10 mouse cellular contexts compared by ENCODE assay signal in genomic region chr13:92244731-92245130, GRCm38 (mm10).
"Had no signal": no experiment of that assay in that cellular context is flagged by ENCODE, and none has a peak within 500 bp of the region (broad histone marks: within the 10 kb centered on the region; RNA-seq: fewer than 3 reads in every experiment).

No protein-coding gene starts in this region.

- DNase-seq: kidney, adult 2 months; kidney, postnatal 36 days; layer of hippocampus, postnatal 36 days; liver; lung, adult 18-20 months; lung, postnatal 10 days; lung, postnatal 36 days; retina, postnatal 1 day; right cerebral cortex, postnatal 25 days; spleen, adult 18-20 months had no signal
